ENCODE assay signal across 16 mouse cellular contexts in genomic region chr11:19120871-19121270, GRCm38 (mm10).
DNase-seq lines count a peak whose midpoint lies in the region; ATAC-seq and TF ChIP-seq lines count a peak whose summit lies in the region.
"Had no signal": no experiment of that assay in that cellular context is flagged by ENCODE, and none has a peak within 500 bp of the region (broad histone marks: within the 10 kb centered on the region; RNA-seq: fewer than 3 reads in every experiment).

No protein-coding gene starts in this region.

- H3K27ac ChIP-seq in hindbrain, embryonic 13.5 days: peak overlapping the region; percentile 46; the same call in 1 of the 2 replicates
- H3K27ac ChIP-seq in hindbrain, embryonic 12.5 days: no peak overlapping the region
- H3K27ac ChIP-seq in limb, embryonic 13.5 days: no peak overlapping the region
- H3K27ac ChIP-seq in limb, embryonic 10.5 days: no peak overlapping the region
- 0 out of 2 replicates have a peak overlapping the region, but pooled peaks have one; percentile 9 for H3K27ac ChIP-seq in stomach, embryonic 15.5 days
- H3K27ac ChIP-seq in stomach, postnatal 0 days (replicated peaks): no peak overlapping the region
- peak overlapping the region; percentile 19; the same call in 1 of the 2 replicates for H3K27ac ChIP-seq in stomach, embryonic 16.5 days (ENCODE audit: low read length)
- H3K27ac ChIP-seq: left cerebral cortex, adult 2 months; limb, embryonic 15.5 days had no signal

- H3K4me2 ChIP-seq in hindbrain, embryonic 13.5 days: no peak overlapping the region
- no peak overlapping the region for H3K4me2 ChIP-seq in hindbrain, embryonic 12.5 days (replicated peaks)
- H3K4me2 ChIP-seq in limb, embryonic 13.5 days (replicated peaks): no peak overlapping the region
- no peak overlapping the region for H3K4me2 ChIP-seq in stomach, embryonic 15.5 days
- H3K4me2 ChIP-seq in stomach, postnatal 0 days (replicated peaks; ENCODE audit: low read depth): no peak overlapping the region
- no peak overlapping the region for H3K4me2 ChIP-seq in stomach, embryonic 16.5 days (ENCODE audit: low read depth, low read length)
- H3K4me2 ChIP-seq: limb, embryonic 15.5 days had no signal

- H3K4me3 ChIP-seq in hindbrain, embryonic 13.5 days: no peak overlapping the region
- no peak overlapping the region for H3K4me3 ChIP-seq in hindbrain, embryonic 12.5 days
- no peak overlapping the region for H3K4me3 ChIP-seq in limb, embryonic 13.5 days
- H3K4me3 ChIP-seq in limb, embryonic 10.5 days: no peak overlapping the region
- no peak overlapping the region for H3K4me3 ChIP-seq in stomach, embryonic 15.5 days (replicated peaks)
- H3K4me3 ChIP-seq in stomach, postnatal 0 days (ENCODE audit: low read depth, low read length): no peak overlapping the region
- H3K4me3 ChIP-seq in stomach, embryonic 16.5 days (replicated peaks; ENCODE audit: low read length): no peak overlapping the region
- H3K4me3 ChIP-seq: left cerebral cortex, adult 2 months; limb, embryonic 15.5 days had no signal

- no peak for TF ChIP-seq EP300 in stomach, postnatal 0 days (optimal IDR thresholded peaks at IDR 0.05)

- 56% methylated on average over 3 of the region's 3 CpGs for WGBS in hindbrain, embryonic 13.5 days
- 55% methylated on average over 3 of the region's 3 CpGs for WGBS in hindbrain, embryonic 12.5 days
- 29% methylated on average over 3 of the region's 3 CpGs for WGBS in limb, embryonic 13.5 days
- WGBS in limb, embryonic 10.5 days: 74% methylated on average over 3 of the region's 3 CpGs
- 39% methylated on average over 3 of the region's 3 CpGs for WGBS in stomach, embryonic 15.5 days
- 34% methylated on average over 3 of the region's 3 CpGs for WGBS in stomach, postnatal 0 days
- WGBS in stomach, embryonic 16.5 days: 42% methylated on average over 3 of the region's 3 CpGs

- H3K27me3 ChIP-seq in hindbrain, embryonic 13.5 days: no peaks in the 10 kb centered on the region
- no peaks in the 10 kb centered on the region for H3K27me3 ChIP-seq in hindbrain, embryonic 12.5 days
- peaks cover 7% of the 10 kb centered on the region; the same call in 1 of the 2 replicates for H3K27me3 ChIP-seq in limb, embryonic 13.5 days
- 0 out of 2 replicates have a peak, but pooled peaks cover 3% of the 10 kb centered on the region for H3K27me3 ChIP-seq in limb, embryonic 10.5 days (ENCODE audit: low read depth, poor library complexity, severe bottlenecking)
- no peaks in the 10 kb centered on the region for H3K27me3 ChIP-seq in stomach, embryonic 15.5 days (replicated peaks)
- H3K27me3 ChIP-seq in stomach, postnatal 0 days (ENCODE audit: control insufficient read depth, insufficient read depth, low read length): no peaks in the 10 kb centered on the region
- H3K27me3 ChIP-seq in stomach, embryonic 16.5 days (ENCODE audit: control insufficient read depth, insufficient read depth, low read length): no peaks in the 10 kb centered on the region
- H3K27me3 ChIP-seq: CH12.LX; limb, embryonic 15.5 days had no signal

- ATAC-seq in hindbrain, embryonic 13.5 days (ENCODE audit: low FRiP score): 0 out of 2 replicates have a peak, but pooled peaks have one; percentile 69
- no peak for ATAC-seq in hindbrain, embryonic 12.5 days (ENCODE audit: low FRiP score)
- ATAC-seq in limb, embryonic 13.5 days (ENCODE audit: low FRiP score, low read depth): peak; percentile 57; the same call in 1 of the 2 replicates
- ATAC-seq in stomach, embryonic 15.5 days (ENCODE audit: insufficient read depth, low FRiP score, low read depth): no peak
- no peak for ATAC-seq in stomach, postnatal 0 days (ENCODE audit: low FRiP score, low TSS enrichment)
- no peak for ATAC-seq in stomach, embryonic 16.5 days (ENCODE audit: insufficient read depth, low FRiP score)
- ATAC-seq: inflammation-experienced regulatory T-cells, adult 6 months; liver, postnatal 0 days had no signal

- no peak for DNase-seq in limb, embryonic 10.5 days (ENCODE audit: low spot score)
- no peak for DNase-seq in stomach, postnatal 0 days (ENCODE audit: low spot score)
- no peak for DNase-seq in frontal cortex, adult 2 months (ENCODE audit: extremely low spot score in 1 of 2, low spot score in 1 of 2)
- DNase-seq: adrenal gland, postnatal 36 days; cerebellum, postnatal 14 days; liver, postnatal 0 days; thymus, adult 2 months had no signal

- H3K9me3 ChIP-seq in hindbrain, embryonic 13.5 days: no peaks in the 10 kb centered on the region
- no peaks in the 10 kb centered on the region for H3K9me3 ChIP-seq in hindbrain, embryonic 12.5 days (replicated peaks)
- no peaks in the 10 kb centered on the region for H3K9me3 ChIP-seq in limb, embryonic 13.5 days
- no peaks in the 10 kb centered on the region for H3K9me3 ChIP-seq in limb, embryonic 10.5 days (replicated peaks)
- no peaks in the 10 kb centered on the region for H3K9me3 ChIP-seq in stomach, embryonic 15.5 days
- H3K9me3 ChIP-seq in stomach, postnatal 0 days (ENCODE audit: control insufficient read depth, low read length): no peaks in the 10 kb centered on the region
- H3K9me3 ChIP-seq in stomach, embryonic 16.5 days (replicated peaks; ENCODE audit: control insufficient read depth, low read length): no peaks in the 10 kb centered on the region
- H3K9me3 ChIP-seq: limb, embryonic 15.5 days had no signal

- H3K4me1 ChIP-seq in hindbrain, embryonic 13.5 days (replicated peaks): peaks cover 12% of the 10 kb centered on the region; the same call in 1 of the 2 replicates
- peaks cover 11% of the 10 kb centered on the region for H3K4me1 ChIP-seq in hindbrain, embryonic 12.5 days
- peaks cover 16% of the 10 kb centered on the region for H3K4me1 ChIP-seq in limb, embryonic 13.5 days
- peaks cover 10% of the 10 kb centered on the region for H3K4me1 ChIP-seq in limb, embryonic 10.5 days
- H3K4me1 ChIP-seq in stomach, embryonic 15.5 days: 0 out of 2 replicates have a peak, but pooled peaks cover 5% of the 10 kb centered on the region
- no peaks in the 10 kb centered on the region for H3K4me1 ChIP-seq in stomach, postnatal 0 days (replicated peaks; ENCODE audit: control insufficient read depth, insufficient read depth)
- H3K4me1 ChIP-seq in stomach, embryonic 16.5 days (ENCODE audit: control insufficient read depth, insufficient read depth, low read length): peaks cover 12% of the 10 kb centered on the region; the same call in 1 of the 2 replicates

- no peaks in the 10 kb centered on the region for H3K36me3 ChIP-seq in hindbrain, embryonic 13.5 days
- no peaks in the 10 kb centered on the region for H3K36me3 ChIP-seq in hindbrain, embryonic 12.5 days
- H3K36me3 ChIP-seq in limb, embryonic 13.5 days: no peaks in the 10 kb centered on the region
- H3K36me3 ChIP-seq in limb, embryonic 10.5 days: no peaks in the 10 kb centered on the region
- H3K36me3 ChIP-seq in stomach, embryonic 15.5 days: no peaks in the 10 kb centered on the region
- H3K36me3 ChIP-seq in stomach, postnatal 0 days (ENCODE audit: control insufficient read depth, insufficient read depth, low read length): no peaks in the 10 kb centered on the region
- H3K36me3 ChIP-seq in stomach, embryonic 16.5 days (ENCODE audit: control insufficient read depth, insufficient read depth, low read length): no peaks in the 10 kb centered on the region
- H3K36me3 ChIP-seq: limb, embryonic 15.5 days had no signal

- no peak for TF ChIP-seq CTCF in stomach, postnatal 0 days (IDR thresholded peaks at IDR 0.05; ENCODE audit: low read depth)

- H3K9ac ChIP-seq in hindbrain, embryonic 13.5 days: no peak overlapping the region
- H3K9ac ChIP-seq in hindbrain, embryonic 12.5 days: no peak overlapping the region
- no peak overlapping the region for H3K9ac ChIP-seq in limb, embryonic 13.5 days
- no peak overlapping the region for H3K9ac ChIP-seq in stomach, embryonic 15.5 days
- no peak overlapping the region for H3K9ac ChIP-seq in stomach, postnatal 0 days (ENCODE audit: low read length)
- H3K9ac ChIP-seq in stomach, embryonic 16.5 days (ENCODE audit: low read length): no peak overlapping the region
- H3K9ac ChIP-seq: limb, embryonic 15.5 days; liver, postnatal 0 days had no signal

Comparison
In these comparisons a context has a peak if more than half of its experiments do, and no peak if none do; other contexts are left out.
1. ATAC-seq: peak in hindbrain, embryonic 13.5 days (single experiment) and limb, embryonic 13.5 days (single experiment); none in hindbrain, embryonic 12.5 days (single experiment), stomach, embryonic 15.5 days (single experiment), stomach, postnatal 0 days (single experiment) and stomach, embryonic 16.5 days (single experiment).
2. H3K27ac ChIP-seq: peak in hindbrain, embryonic 13.5 days (single experiment), stomach, embryonic 15.5 days (single experiment) and stomach, embryonic 16.5 days (single experiment); none in hindbrain, embryonic 12.5 days (single experiment), limb, embryonic 13.5 days (single experiment), limb, embryonic 10.5 days (single experiment) and stomach, postnatal 0 days (single experiment).